Mouse (Mus musculus): ENCODE data around the gene Dnm3. TPM values are rescaled to one million over a fixed set of nuclear protein-coding genes. Genes with fewer than 3 reads are reported as not detected.

The Dnm3 gene
- total and polyA plus RNA-seq, 2 experiments from 2014 or later, result 56.3 to 64.7 TPM

DNA sequence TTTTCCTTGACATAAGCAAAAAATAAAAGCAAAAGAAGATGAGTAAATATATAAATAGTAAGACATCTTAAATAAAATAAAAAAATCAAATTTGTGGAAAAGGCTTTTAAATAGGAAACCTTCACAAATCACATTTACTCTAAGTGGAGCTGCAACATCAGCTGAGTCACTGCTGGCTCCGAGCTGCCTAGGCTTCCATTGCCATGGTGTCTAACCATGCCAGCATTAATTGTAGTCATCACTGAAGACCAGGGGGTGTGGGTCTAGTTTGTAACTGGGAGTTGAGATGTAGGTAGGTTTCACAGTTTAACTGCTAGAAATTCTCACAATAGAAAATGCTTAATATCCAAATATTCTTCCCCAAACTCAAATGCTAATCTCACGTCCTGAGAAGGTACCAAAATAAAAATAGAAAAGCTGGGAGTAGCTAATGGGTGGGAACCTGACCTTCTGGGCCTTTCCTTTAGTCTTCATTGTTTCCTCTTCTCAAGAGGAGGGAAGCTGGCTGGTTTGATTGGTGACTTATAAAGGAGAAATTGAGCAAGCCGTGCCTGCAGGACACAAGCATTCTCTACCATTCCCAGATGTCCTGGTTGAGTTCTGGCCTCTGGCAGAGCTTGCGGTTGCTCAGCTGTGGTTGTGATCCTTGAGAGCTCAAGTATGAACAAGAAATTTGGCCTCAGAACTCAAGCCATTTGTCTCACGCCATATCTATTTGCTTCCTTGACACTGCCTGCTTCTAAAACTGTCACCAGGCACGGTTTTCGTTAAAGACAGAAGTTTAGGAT lies 377.6 kb downstream of the Dnm3 start:
- ATAC-seq (no peak), DNase-seq (ENCODE audit: low spot score) (no peak)
- H3K36me3 ChIP-seq (ENCODE audit: insufficient read depth, low read length), result no peaks in the 10 kb centered on the region
- H3K4me2 ChIP-seq (ENCODE audit: low read depth, low read length), result no peak overlapping the region
- TF ChIP-seq CTCF (IDR thresholded peaks at IDR 0.05; ENCODE audit: low read depth), result no peak
- no peaks in the 10 kb centered on the region for H3K9me3 ChIP-seq (ENCODE audit: low read length)
- no peak overlapping the region for H3K27ac ChIP-seq
- no peak overlapping the region for H3K4me3 ChIP-seq (ENCODE audit: low read length)
- WGBS, result 74% methylated on average over 7 of the region's 7 CpGs
- no peaks in the 10 kb centered on the region for H3K27me3 ChIP-seq (ENCODE audit: insufficient read depth, low read length)
- H3K4me1 ChIP-seq (ENCODE audit: insufficient read depth, low read length), result no peaks in the 10 kb centered on the region
- no peak overlapping the region for H3K9ac ChIP-seq (replicated peaks; ENCODE audit: low read length)

- H3K27me3 ChIP-seq (ENCODE audit: insufficient read depth, low read length), result no peaks in the 10 kb centered on the region
- no peak overlapping the region for H3K4me2 ChIP-seq (ENCODE audit: low read depth, low read length)
- H3K4me1 ChIP-seq (ENCODE audit: insufficient read depth, low read length), result no peaks in the 10 kb centered on the region
- H3K9ac ChIP-seq (replicated peaks; ENCODE audit: low read length), result no peak overlapping the region
- no peak overlapping the region for H3K27ac ChIP-seq
- no peak overlapping the region for H3K4me3 ChIP-seq (ENCODE audit: low read length)
- H3K36me3 ChIP-seq (ENCODE audit: insufficient read depth, low read length), result no peaks in the 10 kb centered on the region
- no peak for TF ChIP-seq CTCF (IDR thresholded peaks at IDR 0.05; ENCODE audit: low read depth)
- no peak for ATAC-seq
- no peaks in the 10 kb centered on the region for H3K9me3 ChIP-seq (ENCODE audit: low read length)
- no peak for DNase-seq (ENCODE audit: low spot score)
- 82% methylated on average over 3 of the region's 3 CpGs for WGBS
These were observed 378.6 kb downstream of the Dnm3 start for GRCm38 (mm10) chr1:162099203-162099602.

DNA sequence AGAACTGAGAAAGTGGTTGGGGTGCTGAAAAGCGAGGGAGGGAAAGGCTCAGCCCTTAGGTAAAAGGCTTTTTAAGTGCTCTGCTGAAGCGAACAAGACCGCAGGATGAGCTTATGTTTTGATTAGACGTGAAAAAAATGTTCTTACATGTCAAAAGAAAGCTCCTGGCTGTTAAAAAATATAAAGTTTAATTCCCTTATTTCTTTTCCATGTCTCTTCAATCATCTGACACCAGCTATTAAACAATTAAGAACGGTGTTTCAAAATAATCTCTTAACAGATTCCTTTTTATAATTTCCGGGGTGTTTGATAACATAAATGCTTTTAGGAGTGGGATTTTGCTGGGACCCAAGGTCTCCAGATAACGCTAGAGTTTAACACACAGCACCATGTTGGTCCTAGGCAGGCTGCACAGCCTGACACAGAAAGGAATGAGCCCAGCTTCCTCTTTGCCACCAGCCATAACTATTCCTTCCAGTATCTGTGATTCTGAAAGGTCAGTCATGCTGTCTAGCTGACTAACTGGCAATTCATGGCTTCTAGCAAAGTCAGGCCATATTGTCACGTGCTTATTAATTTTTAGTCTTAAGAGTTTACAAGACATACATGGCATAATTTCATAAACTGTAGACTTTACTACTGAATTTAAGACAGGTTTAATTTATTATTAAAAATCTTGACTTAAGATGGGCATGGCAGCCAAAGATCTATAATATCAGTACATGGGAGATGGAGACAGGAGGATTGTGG lies 383.1 kb downstream of the Dnm3 start:
- DNase-seq (ENCODE audit: low spot score), result no peak
- WGBS, result 86% methylated on average over 8 of the region's 8 CpGs
- Histone ChIP-seq H3K9ac (replicated peaks; ENCODE audit: low read length) (no peak overlapping the region), H3K27me3 (ENCODE audit: insufficient read depth, low read length) (no peaks in the 10 kb centered on the region), H3K4me3 (ENCODE audit: low read length) (no peak overlapping the region), H3K9me3 (ENCODE audit: low read length) (no peaks in the 10 kb centered on the region), H3K4me1 (ENCODE audit: insufficient read depth, low read length) (no peaks in the 10 kb centered on the region), H3K36me3 (ENCODE audit: insufficient read depth, low read length) (no peaks in the 10 kb centered on the region), H3K4me2 (ENCODE audit: low read depth, low read length) (no peak overlapping the region), H3K27ac (no peak overlapping the region)
- no peak for ATAC-seq
- TF ChIP-seq CTCF (IDR thresholded peaks at IDR 0.05; ENCODE audit: low read depth), result no peak

DNA sequence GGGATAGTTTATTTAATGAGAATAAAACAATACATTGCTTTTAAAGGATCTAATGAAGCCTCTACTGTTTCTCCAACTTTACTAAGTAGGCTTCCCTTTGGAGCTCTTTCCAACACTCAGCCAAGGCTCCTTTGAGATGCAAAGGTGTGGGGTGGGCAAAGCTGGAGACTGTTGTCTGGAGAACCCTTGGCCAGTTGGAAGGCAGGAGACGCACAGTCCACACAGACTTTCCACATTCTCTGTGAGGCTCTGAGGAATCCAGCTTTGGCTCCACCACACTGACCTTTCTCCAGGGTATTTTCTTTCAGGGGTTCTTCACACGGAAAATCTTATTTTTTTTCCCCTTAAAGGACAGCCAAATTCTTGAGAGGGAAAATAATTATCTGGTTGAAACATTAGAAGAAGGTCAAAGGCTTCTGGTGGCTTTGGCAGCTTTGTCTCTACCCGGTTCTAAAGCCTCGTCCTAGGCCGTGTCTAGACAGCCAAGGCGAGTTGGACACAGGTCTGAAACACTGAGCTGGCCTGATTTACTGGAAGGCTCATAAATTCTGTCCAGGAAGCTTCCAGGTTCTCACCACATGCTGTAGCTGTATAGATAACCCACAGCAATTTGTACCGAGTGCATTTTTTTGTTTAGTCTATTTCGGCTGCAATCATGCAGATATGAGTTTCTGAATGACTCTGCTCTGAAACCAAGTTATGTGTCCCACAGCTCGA lies 383.9 kb downstream of the Dnm3 start:
- Histone ChIP-seq H3K9me3 (ENCODE audit: low read length) (no peaks in the 10 kb centered on the region), H3K27ac (no peak overlapping the region), H3K9ac (replicated peaks; ENCODE audit: low read length) (no peak overlapping the region), H3K27me3 (ENCODE audit: insufficient read depth, low read length) (no peaks in the 10 kb centered on the region), H3K4me3 (ENCODE audit: low read length) (no peak overlapping the region), H3K4me1 (ENCODE audit: insufficient read depth, low read length) (no peaks in the 10 kb centered on the region), H3K36me3 (ENCODE audit: insufficient read depth, low read length) (no peaks in the 10 kb centered on the region), H3K4me2 (ENCODE audit: low read depth, low read length) (no peak overlapping the region)
- 63% methylated on average over 9 of the region's 9 CpGs for WGBS
- ATAC-seq, result no peak
- TF ChIP-seq CTCF (IDR thresholded peaks at IDR 0.05; ENCODE audit: low read depth), result no peak
- no peak for DNase-seq (ENCODE audit: low spot score)

DNA sequence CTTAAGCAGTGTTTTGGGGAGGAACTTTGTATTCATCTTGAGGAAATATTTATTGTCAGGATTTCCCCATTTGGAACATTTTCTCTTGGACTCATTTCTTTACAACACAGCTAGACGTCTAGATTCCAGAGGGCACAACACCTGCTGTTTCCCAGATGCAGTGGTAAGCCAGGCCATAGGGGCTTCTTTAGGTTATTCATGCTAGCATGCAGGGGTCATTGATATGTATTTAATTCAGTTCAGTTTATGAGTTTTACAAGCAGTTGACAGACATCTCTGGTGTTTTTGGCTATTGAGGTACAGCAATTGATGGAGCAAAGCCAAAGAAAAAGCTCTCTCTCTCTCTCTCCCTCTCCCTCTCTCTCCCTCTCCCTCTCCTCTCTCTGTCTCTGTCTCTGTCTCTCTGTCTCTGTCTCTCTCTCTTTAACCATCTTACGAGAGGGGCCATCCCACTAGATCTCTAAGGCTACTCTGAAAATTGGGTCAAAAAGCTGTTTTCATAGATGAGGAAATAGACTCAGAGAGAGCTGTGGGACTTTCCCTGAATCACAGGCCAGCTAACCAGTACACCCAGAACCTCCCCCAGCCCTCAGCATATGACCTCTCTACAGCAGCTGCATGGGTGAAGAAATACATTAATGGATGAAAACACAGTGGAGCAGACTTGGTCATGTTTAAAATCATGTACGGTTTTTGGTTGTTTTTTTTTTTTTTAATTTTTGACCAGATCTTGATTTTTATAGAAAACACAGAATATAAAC lies 384.8 kb downstream of the Dnm3 start:
- ATAC-seq, result no peak
- no peaks in the 10 kb centered on the region for H3K4me1 ChIP-seq (ENCODE audit: insufficient read depth, low read length)
- WGBS, result 66% methylated on average over 3 of the region's 3 CpGs
- no peaks in the 10 kb centered on the region for H3K9me3 ChIP-seq (ENCODE audit: low read length)
- TF ChIP-seq CTCF (IDR thresholded peaks at IDR 0.05; ENCODE audit: low read depth), result no peak
- H3K4me2 ChIP-seq (ENCODE audit: low read depth, low read length), result no peak overlapping the region
- no peak for DNase-seq (ENCODE audit: low spot score)
- H3K36me3 ChIP-seq (ENCODE audit: insufficient read depth, low read length), result no peaks in the 10 kb centered on the region
- no peak overlapping the region for H3K9ac ChIP-seq (replicated peaks; ENCODE audit: low read length)
- no peak overlapping the region for H3K4me3 ChIP-seq (ENCODE audit: low read length)
- no peaks in the 10 kb centered on the region for H3K27me3 ChIP-seq (ENCODE audit: insufficient read depth, low read length)
- no peak overlapping the region for H3K27ac ChIP-seq

GRCm38 (mm10) chr1:162092401-162092800 lies 385.4 kb downstream of the Dnm3 start:
- TF ChIP-seq CTCF (IDR thresholded peaks at IDR 0.05; ENCODE audit: low read depth), result 0 out of 2 replicates have a peak, but pooled peaks have one; percentile 17
- no peak overlapping the region for H3K4me2 ChIP-seq (ENCODE audit: low read depth, low read length)
- H3K4me3 ChIP-seq (ENCODE audit: low read length), result no peak overlapping the region
- no peak for DNase-seq (ENCODE audit: low spot score)
- H3K27ac ChIP-seq, result no peak overlapping the region
- no peaks in the 10 kb centered on the region for H3K36me3 ChIP-seq (ENCODE audit: insufficient read depth, low read length)
- no peak for ATAC-seq
- no peaks in the 10 kb centered on the region for H3K9me3 ChIP-seq (ENCODE audit: low read length)
- H3K4me1 ChIP-seq (ENCODE audit: insufficient read depth, low read length), result no peaks in the 10 kb centered on the region
- H3K9ac ChIP-seq (replicated peaks; ENCODE audit: low read length), result no peak overlapping the region
- 89% methylated on average over 8 of the region's 8 CpGs for whole genome bisulfite sequencing
- no peaks in the 10 kb centered on the region for H3K27me3 ChIP-seq (ENCODE audit: insufficient read depth, low read length)
